Mouse (Mus musculus) CH12.LX (cell line): ENCODE data around the gene Rdm1. TPM values are rescaled to one million over a fixed set of nuclear protein-coding genes. Genes with fewer than 3 reads are reported as not detected.

Experiments used
- DNase-seq: peaks from one replicate; pipeline ENCODE4 v3.0.0-alpha.2; 2013; ENCODE audit errors: extremely low read depth
- H3K27ac ChIP-seq: 2 replicates; pipeline ENCODE4 v1.5.1; 2012; ENCODE audit warnings: low read depth, mild to moderate bottlenecking, control low read depth, moderate library complexity; ENCODE audit not compliant: insufficient read depth
- H3K27me3 ChIP-seq: replicated peaks from 2 replicates; pipeline ENCODE3; 2012; ENCODE audit warnings: inconsistent platforms
- H3K36me3 ChIP-seq, 2 experiments: replicated peaks in 1 of 2; 2 replicates each; pipeline versions ENCODE3 to v1.6.1; 2012; ENCODE audit warnings: inconsistent platforms in 1 of 2, low read length in 1 of 2, mild to moderate bottlenecking in 1 of 2, mixed read lengths in 1 of 2, moderate library complexity in 1 of 2; ENCODE audit not compliant: control insufficient read depth in 1 of 2, insufficient read depth in 1 of 2
- H3K4me1 ChIP-seq, 2 experiments: 2 replicates each; pipeline ENCODE4 v1.6.1; 2012; ENCODE audit warnings: inconsistent platforms in 1 of 2, moderate library complexity in 1 of 2; ENCODE audit not compliant: insufficient read depth in 2 of 2, control insufficient read depth in 1 of 2
- H3K4me2 ChIP-seq: 2 replicates; pipeline ENCODE4 v1.6.1; 2012; ENCODE audit warnings: low read depth, mild to moderate bottlenecking, control low read depth; ENCODE audit not compliant: poor library complexity, insufficient read depth, severe bottlenecking
- H3K4me3 ChIP-seq, 3 experiments: fragments of 150-350 bp in 1 of 3; sonication (generic) in 1 of 3; replicated peaks in 1 of 3; 2 replicates each; pipeline versions ENCODE3 to v1.5.1; 2011 to 2012; ENCODE audit warnings: low read depth in 2 of 3, low read length in 2 of 3, mild to moderate bottlenecking in 2 of 3, moderate library complexity in 2 of 3, control low read depth in 1 of 3, improper control_type of control experiment in 1 of 3, inconsistent platforms in 1 of 3, mixed read lengths in 1 of 3; ENCODE audit not compliant: poor library complexity in 1 of 3
- H3K79me2 ChIP-seq: replicated peaks from 2 replicates; pipeline ENCODE4 v1.6.1; 2012; ENCODE audit warnings: mild to moderate bottlenecking, moderate library complexity; ENCODE audit not compliant: control insufficient read depth, poor library complexity, insufficient read depth, severe bottlenecking; ENCODE audit errors: extremely low read depth
- H3K9ac ChIP-seq: 2 replicates; pipeline ENCODE4 v1.6.1; 2012; ENCODE audit warnings: low read depth, mild to moderate bottlenecking, control low read depth, moderate library complexity; ENCODE audit not compliant: insufficient read depth
- H3K9me3 ChIP-seq: replicated peaks from 2 replicates; pipeline ENCODE3; 2012; ENCODE audit warnings: low read length, inconsistent platforms, mixed read lengths
- BHLHE40 ChIP-seq: IDR thresholded peaks from 2 replicates; pipeline ENCODE4 v1.6.1; 2011; ENCODE audit warnings: mild to moderate bottlenecking, low read depth, low read length, improper control_type of control experiment
- CHD1 ChIP-seq: IDR thresholded peaks from 2 replicates; pipeline ENCODE4 v1.6.1; 2012; ENCODE audit warnings: low read depth, low read length, improper control_type of control experiment, inconsistent platforms
- CHD2 ChIP-seq: IDR thresholded peaks from 2 replicates; pipeline ENCODE4 v1.6.1; 2011; ENCODE audit warnings: low read length, improper control_type of control experiment
- CTCF ChIP-seq, 2 experiments: IDR thresholded peaks in 1 of 2; conservative IDR thresholded peaks in 1 of 2; 2 replicates each; pipeline ENCODE4 v1.5.1; 2011 to 2012; ENCODE audit warnings: low read depth in 2 of 2, low read length in 2 of 2, improper control_type of control experiment in 1 of 2, inconsistent platforms in 1 of 2, mild to moderate bottlenecking in 1 of 2, moderate library complexity in 1 of 2
- E2F4 ChIP-seq: IDR thresholded peaks from 2 replicates; pipeline ENCODE4 v1.6.1; 2011; ENCODE audit warnings: low read depth, low read length, improper control_type of control experiment; ENCODE audit not compliant: insufficient replicate concordance
- ELF1 ChIP-seq: IDR thresholded peaks from 2 replicates; pipeline ENCODE4 v1.6.1; 2014; ENCODE audit warnings: low read depth, mild to moderate bottlenecking, inconsistent platforms, low read length, improper control_type of control experiment
- EP300 ChIP-seq: IDR thresholded peaks from 2 replicates; pipeline ENCODE4 v1.6.1; 2011; ENCODE audit warnings: low read length, improper control_type of control experiment
- ETS1 ChIP-seq: conservative IDR thresholded peaks from 2 replicates; pipeline ENCODE4 v1.6.1; 2012; ENCODE audit warnings: low read depth, mild to moderate bottlenecking, inconsistent platforms, low read length, improper control_type of control experiment, moderate library complexity
- GABPA ChIP-seq: IDR thresholded peaks from 2 replicates; pipeline ENCODE4 v1.6.1; 2012; ENCODE audit warnings: low read depth, low read length, improper control_type of control experiment, inconsistent platforms; ENCODE audit not compliant: insufficient replicate concordance
- HCFC1 ChIP-seq: IDR thresholded peaks from 2 replicates; pipeline ENCODE4 v1.6.1; 2012; ENCODE audit warnings: low read depth, mild to moderate bottlenecking, inconsistent platforms, low read length, improper control_type of control experiment
- IRF4 ChIP-seq: IDR thresholded peaks from 2 replicates; pipeline ENCODE4 v1.6.1; 2014; ENCODE audit warnings: low read depth, mild to moderate bottlenecking, inconsistent platforms, low read length, improper control_type of control experiment
- JUN ChIP-seq: IDR thresholded peaks from 2 replicates; pipeline ENCODE4 v1.6.1; 2011; ENCODE audit warnings: low read depth, mild to moderate bottlenecking, low read length, improper control_type of control experiment, moderate library complexity; ENCODE audit not compliant: insufficient read depth
- JUND ChIP-seq: conservative IDR thresholded peaks from 2 replicates; pipeline ENCODE4 v1.6.1; 2011; ENCODE audit warnings: low read depth, low read length, improper control_type of control experiment
- KAT2A ChIP-seq: IDR thresholded peaks from 2 replicates; pipeline ENCODE4 v1.6.1; 2012; ENCODE audit warnings: low read length, improper control_type of control experiment, inconsistent platforms; ENCODE audit not compliant: insufficient replicate concordance
- MAFK ChIP-seq: IDR thresholded peaks from 2 replicates; pipeline ENCODE4 v1.6.1; 2011; ENCODE audit warnings: low read length, improper control_type of control experiment; ENCODE audit not compliant: insufficient replicate concordance
- MAX ChIP-seq: IDR thresholded peaks from 2 replicates; pipeline ENCODE4 v1.6.1; 2011; ENCODE audit warnings: low read length, improper control_type of control experiment
- MAZ ChIP-seq: IDR thresholded peaks from 2 replicates; pipeline ENCODE4 v1.6.1; 2012; ENCODE audit warnings: low read depth, mild to moderate bottlenecking, inconsistent platforms, low read length, improper control_type of control experiment, moderate library complexity
- MEF2A ChIP-seq: IDR thresholded peaks from 2 replicates; pipeline ENCODE4 v1.6.1; 2014; ENCODE audit warnings: low read depth, mild to moderate bottlenecking, inconsistent platforms, low read length, improper control_type of control experiment, borderline replicate concordance
- MXI1 ChIP-seq: IDR thresholded peaks from 2 replicates; pipeline ENCODE4 v1.6.1; 2011; ENCODE audit warnings: mild to moderate bottlenecking, low read depth, low read length, improper control_type of control experiment
- MYC ChIP-seq: IDR thresholded peaks from 2 replicates; pipeline ENCODE4 v1.6.1; 2011; ENCODE audit warnings: low read depth, mild to moderate bottlenecking, improper control_type of control experiment, low read length
- NELFE ChIP-seq: IDR thresholded peaks from 2 replicates; pipeline ENCODE4 v1.6.1; 2011; ENCODE audit warnings: low read depth, low read length, improper control_type of control experiment
- NRF1 ChIP-seq: IDR thresholded peaks from 2 replicates; pipeline ENCODE4 v1.6.1; 2014; ENCODE audit warnings: low read depth, mild to moderate bottlenecking, inconsistent platforms, low read length, improper control_type of control experiment, moderate library complexity
- PAX5 ChIP-seq: IDR thresholded peaks from 2 replicates; pipeline ENCODE4 v1.6.1; 2012; ENCODE audit warnings: low read length, inconsistent platforms, mixed read lengths
- POLR2A ChIP-seq: IDR thresholded peaks from 2 replicates; pipeline ENCODE4 v1.6.1; 2011; ENCODE audit warnings: low read depth, mild to moderate bottlenecking, improper control_type of control experiment, low read length
- POLR2AphosphoS2 ChIP-seq: IDR thresholded peaks from 2 replicates; pipeline ENCODE4 v1.6.1; 2011; ENCODE audit warnings: low read depth, low read length, improper control_type of control experiment
- RAD21 ChIP-seq: IDR thresholded peaks from 2 replicates; pipeline ENCODE4 v1.6.1; 2011; ENCODE audit warnings: low read depth, mild to moderate bottlenecking, low read length, improper control_type of control experiment, moderate library complexity
- RCOR1 ChIP-seq: conservative IDR thresholded peaks from 2 replicates; pipeline ENCODE4 v1.6.1; 2012; ENCODE audit warnings: low read depth, mild to moderate bottlenecking, inconsistent platforms, low read length, improper control_type of control experiment
- SIN3A ChIP-seq: IDR thresholded peaks from 2 replicates; pipeline ENCODE4 v1.6.1; 2012; ENCODE audit warnings: low read length, improper control_type of control experiment, inconsistent platforms
- SMC3 ChIP-seq: IDR thresholded peaks from 2 replicates; pipeline ENCODE4 v1.6.1; 2011; ENCODE audit warnings: low read depth, low read length, improper control_type of control experiment
- TBP ChIP-seq: conservative IDR thresholded peaks from 2 replicates; pipeline ENCODE4 v1.6.1; 2011; ENCODE audit warnings: low read depth, low read length, improper control_type of control experiment
- TCF12 ChIP-seq: IDR thresholded peaks from 2 replicates; pipeline ENCODE4 v1.6.1; 2014; ENCODE audit warnings: low read depth, mild to moderate bottlenecking, inconsistent platforms, low read length, improper control_type of control experiment
- UBTF ChIP-seq: IDR thresholded peaks from 2 replicates; pipeline ENCODE4 v1.6.1; 2012; ENCODE audit warnings: low read depth, mild to moderate bottlenecking, inconsistent platforms, low read length, improper control_type of control experiment, moderate library complexity
- USF1 ChIP-seq: IDR thresholded peaks from 2 replicates; pipeline ENCODE4 v1.6.1; 2014; ENCODE audit warnings: low read depth, mild to moderate bottlenecking, inconsistent platforms, low read length, improper control_type of control experiment
- USF2 ChIP-seq: conservative IDR thresholded peaks from 2 replicates; pipeline ENCODE4 v1.6.1; 2011; ENCODE audit warnings: low read depth, low read length, improper control_type of control experiment
- ZC3H11A ChIP-seq: IDR thresholded peaks from 2 replicates; pipeline ENCODE4 v1.6.1; 2012; ENCODE audit warnings: low read depth, mild to moderate bottlenecking, inconsistent platforms, low read length, improper control_type of control experiment
- ZKSCAN1 ChIP-seq: IDR thresholded peaks from 2 replicates; pipeline ENCODE4 v1.6.1; 2012; ENCODE audit warnings: low read depth, inconsistent platforms, low read length, improper control_type of control experiment, borderline replicate concordance
- ZMIZ1 ChIP-seq: IDR thresholded peaks from 2 replicates; pipeline ENCODE4 v1.6.1; 2012; ENCODE audit warnings: low read depth, mild to moderate bottlenecking, inconsistent platforms, low read length, improper control_type of control experiment
- ZNF384 ChIP-seq: IDR thresholded peaks from 2 replicates; pipeline ENCODE4 v1.6.1; 2012; ENCODE audit warnings: low read depth, low read length, improper control_type of control experiment, inconsistent platforms
- dilution Hi-C: fragments of 300-500 bp; cut with MboI; formaldehyde crosslinking; loops from 2 replicates; pipeline ENCODE4 v1.14.3; 2020; ENCODE audit warnings: low sequenced_read_pairs; ENCODE audit not compliant: extremely low pct_unique_long_range_greater_than_20kb, extremely low pct_ligation_motif_present
- in situ Hi-C: fragments of 300-500 bp; cut with MboI; formaldehyde crosslinking; loops from 3 replicates; pipeline ENCODE4 v1.14.3; 2019; ENCODE audit warnings: low sequenced_read_pairs, low pct_ligation_motif_present, low pct_unique_long_range_greater_than_20kb, mixed read lengths
- polyA plus RNA-seq: library from polyadenylated mRNA; unstranded; fragments of >175 nt; gene quantifications from 2 replicates; pipeline ENCODE4 v1.2.1, GENCODE M21; 2012; ENCODE audit warnings: low read depth; ENCODE audit not compliant: insufficient read length
- total RNA-seq, 2 experiments: library from RNA; depleted of rRNA; stranded (reverse); fragments of 300-350 nt in 1 of 2; fragments of >200 nt in 1 of 2; gene quantifications; 2 replicates each; pipeline ENCODE4 v1.2.3; 2012 to 2014

Gene Rdm1
- total and polyA plus RNA-seq, 3 experiments: 9.6 to 28.5 (median 19.2) TPM

GRCm38 (mm10) chr11:101627857-101628559 is 1.0 kb downstream of the Rdm1 start:
- H3K4me1 ChIP-seq: peaks cover 0 to 22% of the 10 kb centered on the region in 2 experiments; a peak in 2 of 4 replicates
- H3K4me3 ChIP-seq: peak overlapping the region; percentile 55 to 62 (median 61)
- no peak for DNase-seq
- in situ Hi-C loops (no loop called here), dilution Hi-C loops (no loop called here)
- no peaks in the 10 kb centered on the region for H3K79me2 ChIP-seq
- TF ChIP-seq MAX (peak; percentile 65), IRF4 (no peak), CHD1 (no peak; the same call in 1 of the 2 replicates), UBTF (no peak; the same call in 1 of the 2 replicates), TBP (peak; percentile 91), MAZ (no peak; the same call in 1 of the 2 replicates), PAX5 (no peak), CTCF (conservative IDR thresholded peaks at IDR 0.05 in 1 of 2, IDR thresholded peaks at IDR 0.05 in 1 of 2; ENCODE audit: low read depth in 2 of 2, low read length in 2 of 2) (no peak), MYC (peak; percentile 15; the same call in 1 of the 2 replicates), JUND (no peak), SIN3A (no peak; the same call in 1 of the 2 replicates), SMC3 (no peak), NELFE (peak; percentile 88; the same call in 1 of the 2 replicates), ZC3H11A (no peak), ZKSCAN1 (no peak), NRF1 (peak; percentile 96), CHD2 (peak; percentile 55; the same call in 1 of the 2 replicates), HCFC1 (no peak; the same call in 1 of the 2 replicates), ZNF384 (no peak), EP300 (no peak; the same call in 1 of the 2 replicates), MEF2A (no peak), E2F4 (peak; percentile 98), GABPA (no peak; the same call in 1 of the 2 replicates), BHLHE40 (peak; percentile 12; the same call in 1 of the 2 replicates), RCOR1 (peak; percentile 12), JUN (no peak), USF1 (no peak), ELF1 (peak; percentile 71), POLR2AphosphoS2 (no peak), TCF12 (peak; percentile 62), ETS1 (no peak), KAT2A (no peak), POLR2A (peak; percentile 92), MAFK (no peak; the same call in 1 of the 2 replicates), MXI1 (peak; percentile 81), RAD21 (no peak), USF2 (no peak), ZMIZ1 (0 out of 2 replicates have a peak, but pooled peaks have one; percentile 94)
- H3K4me2 ChIP-seq: peak overlapping the region; percentile 54
- H3K9me3 ChIP-seq: peaks cover under 1% of the 10 kb centered on the region
- H3K36me3 ChIP-seq: peaks cover 3 to 11% of the 10 kb centered on the region in 2 experiments
- no peaks in the 10 kb centered on the region for H3K27me3 ChIP-seq
- H3K27ac ChIP-seq: peak overlapping the region; percentile 87
- peak overlapping the region; percentile 77 for H3K9ac ChIP-seq
